Mouse (Mus musculus): ENCODE data around the gene Padi6. TPM values are rescaled to one million over a fixed set of nuclear protein-coding genes. Genes with fewer than 3 reads are reported as not detected.

Padi6 gene
- total RNA-seq, 2 experiments from 2014 or later: 0.21 to 0.69 TPM

- DNase-seq (ENCODE audit: low spot score in 2 of 2): no peak
Observed at GRCm38 (mm10) chr4:140750328-140750727, 7.9 kb upstream of the Padi6 start.

GRCm38 (mm10) chr4:140747978-140748377 is 5.5 kb upstream of the Padi6 start:
- no peak for DNase-seq (ENCODE audit: low spot score in 2 of 2)

- peak; percentile 66 to 70 for DNase-seq (ENCODE audit: low spot score in 2 of 2)
Observed at GRCm38 (mm10) chr4:140744654-140745053, 2.2 kb upstream of the Padi6 start.

DNA sequence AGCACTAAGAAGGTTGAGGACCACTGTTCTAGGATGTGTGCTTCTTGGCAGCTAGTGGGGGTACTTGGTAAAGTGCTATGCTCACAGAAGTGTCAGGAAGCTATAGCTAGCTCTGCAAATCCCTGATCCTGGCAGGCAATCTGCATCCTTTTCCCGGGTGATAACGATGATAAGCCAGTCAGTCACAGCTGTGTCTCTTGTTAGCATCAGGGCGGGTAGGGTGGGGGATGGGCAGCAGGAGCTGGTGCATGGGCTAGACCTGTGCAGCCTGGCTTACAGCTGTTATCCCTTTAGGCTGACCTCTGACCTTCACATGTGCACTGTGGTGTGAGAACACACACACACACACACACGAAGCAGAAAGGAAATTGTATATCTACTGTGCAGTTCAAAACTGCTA is 643 bp upstream of the Padi6 start:
- no peak for DNase-seq (ENCODE audit: low spot score in 2 of 2)

DNA sequence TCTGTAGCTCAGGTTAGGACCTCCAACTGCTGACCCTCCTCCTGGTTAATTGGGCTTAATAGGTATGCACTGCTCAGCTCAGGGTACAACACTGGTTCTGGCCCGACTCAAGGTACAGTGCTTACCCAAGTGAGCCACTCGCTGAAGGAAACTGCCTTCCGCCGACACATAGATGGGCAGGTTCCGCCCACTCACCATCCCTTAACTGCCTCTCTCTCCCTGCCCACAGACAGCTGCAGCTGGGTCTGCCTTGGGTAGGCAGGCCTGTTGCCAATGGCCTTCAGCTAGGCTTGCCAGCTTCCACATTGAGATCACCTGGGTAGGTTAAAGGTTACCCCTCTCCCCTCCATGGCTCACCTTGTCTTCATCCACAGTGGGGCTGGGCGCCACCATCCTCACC is 1.0 kb downstream of the Padi6 start:
- no peak for DNase-seq (ENCODE audit: low spot score in 2 of 2)

GRCm38 (mm10) chr4:140740655-140741054 is 1.8 kb downstream of the Padi6 start:
- DNase-seq (ENCODE audit: low spot score in 2 of 2): no peak

DNA sequence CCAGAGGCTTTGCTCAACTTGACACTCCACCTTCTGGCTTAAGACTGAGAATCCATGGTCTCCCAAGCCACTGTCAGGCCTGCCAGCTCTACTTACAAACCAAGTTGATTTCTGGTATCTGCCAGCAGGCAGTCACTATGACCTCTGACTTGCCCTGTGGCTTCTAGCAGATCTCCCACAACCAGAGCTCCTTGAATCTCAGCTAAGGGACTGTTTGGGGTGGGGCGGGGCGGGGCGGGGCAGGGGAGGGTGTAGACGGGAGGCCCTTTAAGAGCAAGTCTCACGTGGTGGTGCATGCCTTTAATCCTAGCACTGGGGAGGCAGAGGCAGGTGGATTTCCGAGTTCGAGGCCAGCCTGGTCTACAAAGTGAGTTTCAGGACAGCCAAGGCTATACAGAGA is 9.6 kb downstream of the Padi6 start:
- no peak for DNase-seq (ENCODE audit: low spot score in 2 of 2)

- DNase-seq (ENCODE audit: low spot score in 2 of 2): no peak
Observed at GRCm38 (mm10) chr4:140731654-140732053, 10.8 kb downstream of the Padi6 start.

DNA sequence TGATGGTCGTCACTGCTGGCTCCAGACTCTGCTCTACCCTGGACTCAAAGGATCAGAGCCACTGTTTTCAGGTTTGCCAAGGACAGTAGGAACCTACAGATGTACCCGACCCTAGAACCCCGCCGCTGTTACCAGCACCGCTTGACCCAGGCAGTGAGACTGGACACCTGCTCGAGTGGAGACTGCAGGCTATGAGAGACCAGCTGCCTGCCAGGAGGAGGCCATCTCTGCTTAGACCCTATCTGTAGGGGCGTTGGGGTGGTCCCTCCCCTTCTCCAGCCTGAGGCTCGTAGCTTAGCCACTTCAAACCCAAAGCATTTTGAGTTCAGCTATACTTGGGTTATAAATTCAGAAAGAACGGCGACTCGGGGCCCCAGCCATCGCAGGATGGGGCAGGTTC is 15.5 kb downstream of the Padi6 start:
- no peak for DNase-seq (ENCODE audit: low spot score in 2 of 2)

DNA sequence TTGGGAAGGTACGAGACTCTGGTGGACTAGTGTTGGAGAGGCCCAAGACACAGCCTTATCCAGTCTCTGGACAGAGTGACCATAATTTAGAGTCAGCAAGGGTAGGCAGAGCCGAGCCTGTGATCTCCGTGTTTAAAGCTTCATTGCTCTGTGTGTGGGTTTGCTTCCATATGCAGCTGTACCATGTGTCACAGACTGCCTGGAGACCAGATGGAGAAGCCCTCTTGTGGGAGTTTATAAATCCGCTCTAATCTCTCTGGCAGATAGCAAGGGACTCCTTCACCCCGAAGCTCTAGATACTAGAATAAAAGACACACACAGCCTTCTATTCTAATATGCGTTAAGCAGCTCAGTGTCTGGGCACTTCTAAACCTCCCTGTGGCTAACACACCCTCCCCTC is 17.7 kb downstream of the Padi6 start:
- DNase-seq (ENCODE audit: low spot score in 2 of 2): no peak

DNA sequence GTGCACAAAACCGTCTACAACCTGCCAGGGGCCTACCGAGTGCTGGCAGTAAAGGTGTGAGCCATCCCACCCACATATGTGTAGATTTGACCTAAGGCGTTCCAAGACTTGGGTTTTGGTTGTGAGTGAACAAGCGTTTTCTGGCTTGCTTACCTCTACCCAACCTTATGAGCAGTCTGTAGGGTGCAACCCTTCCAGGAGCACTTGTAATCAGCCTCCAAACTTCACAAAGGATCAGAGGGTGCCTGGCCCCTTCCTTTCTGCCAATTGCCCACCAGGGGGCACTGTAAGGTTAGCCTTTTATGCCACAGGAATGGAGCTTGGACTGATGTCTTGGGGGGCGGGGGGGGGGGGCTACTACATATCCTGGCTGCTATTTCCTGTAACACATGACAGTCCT is 18.6 kb downstream of the Padi6 start:
- DNase-seq (ENCODE audit: low spot score in 2 of 2): peak in 1 of 2 experiments; percentile 55

GRCm38 (mm10) chr4:140723192-140723591 is 19.3 kb downstream of the Padi6 start:
- DNase-seq (ENCODE audit: low spot score in 2 of 2): no peak

GRCm38 (mm10) chr4:140722710-140723109 is 19.7 kb downstream of the Padi6 start:
- no peak for DNase-seq (ENCODE audit: low spot score in 2 of 2)

GRCm38 (mm10) chr4:140721968-140722490 is 20.4 kb downstream of the Padi6 start:
- DNase-seq (ENCODE audit: low spot score in 2 of 2): no peak

DNA sequence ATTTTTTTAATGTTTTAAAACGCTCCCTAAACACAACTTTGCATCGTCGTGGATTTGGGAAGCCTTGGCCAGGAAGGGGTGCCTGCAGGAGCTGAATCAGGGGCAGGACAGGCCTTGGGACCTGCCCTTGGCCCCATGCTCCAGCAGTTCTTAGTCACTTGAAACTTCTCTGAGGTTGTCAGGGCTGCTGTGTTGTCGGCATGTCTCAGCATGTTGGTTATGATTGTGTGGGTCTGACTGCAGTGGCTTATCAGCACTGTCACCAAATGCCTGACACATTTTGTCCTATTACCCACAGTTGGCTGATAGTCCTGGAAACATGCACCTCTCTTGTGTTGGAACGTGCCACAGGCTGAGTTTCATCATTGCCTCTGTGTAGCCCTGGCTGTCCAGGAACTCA is 22.4 kb downstream of the Padi6 start:
- no peak for DNase-seq (ENCODE audit: low spot score in 2 of 2)

DNA sequence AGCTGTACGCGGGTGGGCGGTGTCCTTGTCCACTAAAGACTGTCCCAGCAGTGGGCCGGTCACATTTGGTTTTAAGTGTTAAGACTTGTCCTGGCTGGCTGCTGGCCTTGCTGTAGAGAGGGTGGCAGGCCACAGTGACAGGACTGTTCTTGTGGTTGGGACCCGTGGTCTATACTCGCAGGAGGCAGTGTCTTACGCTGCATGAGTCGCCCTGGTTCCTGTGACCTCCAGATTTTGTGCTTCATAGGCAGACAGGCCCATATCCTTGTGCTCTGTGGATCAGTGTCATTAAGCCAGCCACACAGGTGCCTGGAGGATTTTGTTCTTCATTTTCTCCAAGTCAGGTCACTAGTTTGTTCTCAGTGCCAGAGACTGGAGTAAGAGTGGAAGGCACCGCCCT is 24.0 kb downstream of the Padi6 start:
- no peak for DNase-seq (ENCODE audit: low spot score in 2 of 2)

DNA sequence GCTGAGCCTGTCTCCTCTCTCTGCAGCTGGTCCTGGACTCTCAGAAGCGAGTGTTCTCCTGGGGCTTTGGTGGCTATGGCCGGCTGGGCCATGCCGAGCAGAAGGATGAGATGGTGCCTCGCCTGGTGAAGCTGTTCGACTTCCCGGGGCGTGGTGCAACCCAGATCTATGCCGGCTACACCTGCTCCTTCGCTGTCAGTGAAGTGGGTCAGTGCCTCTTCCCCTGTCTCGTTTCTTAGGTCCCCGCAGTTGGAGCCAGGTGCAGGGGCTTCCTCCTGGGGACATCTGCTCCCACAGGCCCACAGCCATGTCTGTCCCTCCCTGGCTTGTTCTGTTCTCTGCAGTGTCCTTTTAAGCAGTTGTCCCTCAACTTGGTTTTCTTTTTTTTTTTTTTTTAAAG is 25.4 kb downstream of the Padi6 start:
- no peak for DNase-seq (ENCODE audit: low spot score in 2 of 2)

- no peak for DNase-seq (ENCODE audit: low spot score in 2 of 2)
Observed at GRCm38 (mm10) chr4:140714586-140714985, 27.9 kb downstream of the Padi6 start.

- peak; percentile 98 to 99 for DNase-seq (ENCODE audit: low spot score in 2 of 2)
Observed at GRCm38 (mm10) chr4:140713480-140714365, 28.7 kb downstream of the Padi6 start.

DNA sequence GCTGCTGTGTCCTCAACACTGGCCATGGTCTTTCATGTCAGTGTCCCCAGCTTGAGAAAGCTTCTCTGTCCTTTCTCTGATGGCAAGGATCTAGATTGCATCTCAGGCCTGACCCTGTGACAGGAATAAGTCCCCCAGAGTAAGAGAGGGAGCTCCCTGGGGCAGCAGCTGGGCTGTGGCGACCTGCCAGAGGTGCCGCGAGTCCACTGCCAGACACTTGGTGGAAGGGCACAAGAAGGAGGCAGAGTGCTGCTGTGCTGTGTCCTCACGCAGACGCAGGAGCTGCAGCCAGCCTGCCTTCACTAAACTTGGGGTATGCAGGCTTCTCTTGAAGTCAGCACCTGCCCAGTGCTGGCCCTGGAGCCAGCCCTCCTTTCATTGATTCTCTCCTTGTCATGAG is 31.1 kb downstream of the Padi6 start:
- peak in 1 of 2 experiments; percentile 37 for DNase-seq (ENCODE audit: low spot score in 2 of 2)

GRCm38 (mm10) chr4:140710781-140711180 is 31.7 kb downstream of the Padi6 start:
- DNase-seq (ENCODE audit: low spot score in 2 of 2): no peak

- no peak for DNase-seq (ENCODE audit: low spot score in 2 of 2)
Observed at GRCm38 (mm10) chr4:140709617-140710016, 32.8 kb downstream of the Padi6 start.

DNA sequence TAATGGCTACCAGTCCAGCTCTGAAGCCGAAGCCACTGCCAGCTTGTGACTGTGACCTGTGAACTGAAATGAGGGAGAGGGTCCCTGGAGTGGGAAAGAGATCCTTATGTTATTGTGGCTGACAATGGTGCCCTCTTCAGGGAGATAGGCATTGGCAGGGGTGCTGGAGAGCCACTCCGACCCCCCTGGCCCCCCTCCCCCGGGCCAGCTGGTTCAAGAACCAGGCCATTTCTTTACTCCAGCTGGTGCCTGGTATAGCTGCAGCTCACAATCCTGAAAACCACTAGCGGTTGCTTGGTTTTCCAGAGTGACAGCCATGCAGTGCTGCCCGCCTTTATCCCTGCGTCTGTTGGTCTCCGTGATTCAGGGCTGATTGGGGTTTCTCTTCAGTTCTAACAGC is 33.3 kb downstream of the Padi6 start:
- DNase-seq (ENCODE audit: low spot score in 2 of 2): no peak

All from layer of hippocampus, postnatal 10 days (tissue).